In the genomic region with DNA sequence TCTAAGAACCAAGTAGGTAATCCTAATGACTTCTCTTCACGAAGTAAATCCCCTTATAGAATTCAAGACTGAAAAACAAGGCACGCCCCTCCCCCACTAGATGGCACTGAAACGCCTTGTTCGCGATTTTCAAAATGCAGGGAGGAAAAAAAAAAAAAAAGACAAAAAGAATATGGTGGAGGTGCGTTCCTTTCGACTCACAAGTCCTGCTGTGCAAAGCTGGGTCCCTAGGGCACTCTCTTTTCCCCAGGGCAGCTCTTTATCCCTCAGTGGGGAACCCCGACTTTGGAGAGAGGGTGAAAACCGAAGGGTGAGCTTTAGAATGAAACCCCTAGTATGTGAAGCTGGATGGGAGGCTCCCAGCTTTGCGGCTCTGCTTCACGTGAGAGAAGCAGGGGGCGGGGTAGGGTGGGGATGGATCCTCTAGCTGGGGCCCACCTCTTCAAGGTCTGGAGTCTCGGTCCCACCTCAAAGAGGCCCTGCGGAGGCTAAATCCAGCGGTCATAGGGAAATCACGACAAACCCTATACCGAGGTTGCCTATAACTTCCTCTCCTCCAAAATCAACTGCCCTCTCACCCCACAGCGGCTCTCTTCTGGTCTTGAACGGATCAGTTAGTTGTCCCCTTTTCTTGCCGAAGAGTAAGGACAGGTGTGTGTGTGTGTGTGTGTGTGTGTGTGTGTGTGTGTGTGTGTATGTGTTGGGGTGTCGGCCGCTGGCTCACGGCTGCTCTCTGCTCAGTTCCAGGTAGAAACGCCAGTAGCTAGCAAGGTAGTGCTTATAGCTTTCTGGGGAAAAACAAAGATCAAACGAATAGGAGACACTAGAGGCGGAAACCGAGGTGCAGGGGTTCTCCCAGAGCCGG, we compare ENCODE assay signal across 8 mouse cellular contexts. TPM values are rescaled to one million over a fixed set of nuclear protein-coding genes. Genes with fewer than 3 reads are reported as not detected.
DNase-seq lines count a peak whose midpoint lies in the region; ATAC-seq lines count a peak whose summit lies in the region.

No protein-coding gene starts in this region.

- H3K4me2 ChIP-seq in stomach, embryonic 16.5 days (ENCODE audit: low read depth, low read length): peak overlapping the region; percentile 87

- peak overlapping the region; percentile 83 for H3K4me3 ChIP-seq in midbrain, embryonic 10.5 days
- H3K4me3 ChIP-seq in stomach, embryonic 16.5 days (replicated peaks; ENCODE audit: low read length): peak overlapping the region; percentile 61

- H3K27ac ChIP-seq in midbrain, embryonic 10.5 days (replicated peaks): peak overlapping the region; percentile 86
- no peak overlapping the region for H3K27ac ChIP-seq in stomach, embryonic 16.5 days (ENCODE audit: low read length)

- H3K9ac ChIP-seq in stomach, embryonic 16.5 days (ENCODE audit: low read length): peak overlapping the region; percentile 63

- peaks cover 66% of the 10 kb centered on the region for H3K27me3 ChIP-seq in midbrain, embryonic 10.5 days (ENCODE audit: low read depth, poor library complexity, severe bottlenecking)
- H3K27me3 ChIP-seq in stomach, embryonic 16.5 days (ENCODE audit: control insufficient read depth, insufficient read depth, low read length): peaks cover 36% of the 10 kb centered on the region

- peak; percentile 49 for DNase-seq in embryo, embryonic 11.5 days (ENCODE audit: low read depth, low spot score)
- peak; percentile 2 to 16 for DNase-seq in heart, postnatal 10 days
- peak; percentile 69 for DNase-seq in layer of hippocampus, postnatal 14 days (ENCODE audit: low spot score in 2 of 2)
- DNase-seq in midbrain, embryonic 10.5 days (ENCODE audit: low spot score): peak; percentile 74
- no peak for DNase-seq in yolk sac, embryonic 10.5 days (ENCODE audit: low spot score)

- peaks cover 41% of the 10 kb centered on the region for H3K4me1 ChIP-seq in midbrain, embryonic 10.5 days
- no peaks in the 10 kb centered on the region for H3K4me1 ChIP-seq in stomach, embryonic 16.5 days (ENCODE audit: control insufficient read depth, insufficient read depth, low read length)

- no peaks in the 10 kb centered on the region for H3K9me3 ChIP-seq in midbrain, embryonic 10.5 days (replicated peaks)
- no peaks in the 10 kb centered on the region for H3K9me3 ChIP-seq in stomach, embryonic 16.5 days (replicated peaks; ENCODE audit: control insufficient read depth, low read length)

- peak; percentile 45 for ATAC-seq in CD4-positive, CD25-positive, alpha-beta regulatory T cell, adult 4 months
- ATAC-seq in activated CD4-positive, CD25-positive, alpha-beta regulatory T cell, adult 4 months: peak; percentile 23
- ATAC-seq in stomach, embryonic 16.5 days (ENCODE audit: insufficient read depth, low FRiP score): peak; percentile 27; the same call in 1 of the 2 replicates

- H3K36me3 ChIP-seq in midbrain, embryonic 10.5 days: no peaks in the 10 kb centered on the region
- H3K36me3 ChIP-seq in stomach, embryonic 16.5 days (ENCODE audit: control insufficient read depth, insufficient read depth, low read length): no peaks in the 10 kb centered on the region

- WGBS in midbrain, embryonic 10.5 days: under 1% methylated on average over 28 of the region's 28 CpGs
- WGBS in stomach, embryonic 16.5 days: under 1% methylated on average over 28 of the region's 28 CpGs

- intact Hi-C loops in heart, postnatal 10 days (cut with DNase I): no loop called here

RNA-seq across cellular contexts. Expression of gene Tmem178b, which starts 2.6 kb away (rescaled TPM):
- polyA plus RNA-seq in CD4-positive, CD25-positive, alpha-beta regulatory T cell, adult 4 months (2017; shearing (Covaris generic)): under 1 TPM in 1 of 2 experiments, not detected in 1; 0.13 TPM
- polyA plus RNA-seq in activated CD4-positive, CD25-positive, alpha-beta regulatory T cell, adult 4 months (2017; shearing (Covaris generic)): not detected
- total RNA-seq in heart, postnatal 10 days (2021): under 1 TPM; 0.52 to 0.55 TPM
- total RNA-seq in layer of hippocampus, postnatal 14 days (2021): 100 to 1,000 TPM; 295 to 302 TPM
- 1.8 and 4.1 TPM in 2 replicates for polyA plus RNA-seq in midbrain, embryonic 10.5 days (2016; fragmentation: Nextera tagmentation; extraction: Ambion mirVana)
- 0.66 and 1.2 TPM in 2 replicates for polyA plus RNA-seq in stomach, embryonic 16.5 days (2015; fragmentation: Nextera tagmentation; extraction: Ambion mirVana)

RNA-seq across cellular contexts. Expression of gene Mrps33, which starts 59.7 kb away (rescaled TPM):
- 100 to 1,000 TPM; 163 to 234 TPM for polyA plus RNA-seq in CD4-positive, CD25-positive, alpha-beta regulatory T cell, adult 4 months (2017; shearing (Covaris generic))
- polyA plus RNA-seq in activated CD4-positive, CD25-positive, alpha-beta regulatory T cell, adult 4 months (2017; shearing (Covaris generic)): 100 to 1,000 TPM; 166 to 224 TPM
- total RNA-seq in heart, postnatal 10 days (2021): 10 to 100 TPM; 88.1 to 88.4 TPM
- 100 to 1,000 TPM; 108 to 110 TPM for total RNA-seq in layer of hippocampus, postnatal 14 days (2021)
- polyA plus RNA-seq in midbrain, embryonic 10.5 days (2016; fragmentation: Nextera tagmentation; extraction: Ambion mirVana): 232 TPM in 2 replicates
- 149 and 162 TPM in 2 replicates for polyA plus RNA-seq in stomach, embryonic 16.5 days (2015; fragmentation: Nextera tagmentation; extraction: Ambion mirVana)
